Mouse (Mus musculus) C2C12 (cell line): ENCODE data around the gene Tmem63b. TPM values are rescaled to one million over a fixed set of nuclear protein-coding genes. Genes with fewer than 3 reads are reported as not detected.

Experiments
- H3K27me3 ChIP-seq: one replicate; pipeline ENCODE4 v1.6.1; 2011; ENCODE audit not compliant: control insufficient read depth, insufficient read depth, insufficient read length
- H3K36me3 ChIP-seq: one replicate; pipeline ENCODE4 v1.6.1; 2011; ENCODE audit not compliant: control insufficient read depth, insufficient read depth
- H3K4me3 ChIP-seq: one replicate; pipeline ENCODE4 v1.5.1; 2011; ENCODE audit warnings: mild to moderate bottlenecking, control low read depth; ENCODE audit not compliant: poor library complexity, insufficient read depth, severe bottlenecking
- H3K79me2 ChIP-seq: one replicate; pipeline ENCODE4 v1.6.1; 2011; ENCODE audit not compliant: control insufficient read depth, insufficient read depth
- H3K79me3 ChIP-seq: one replicate; pipeline ENCODE4 v1.6.1; 2011; ENCODE audit warnings: low read depth, control low read depth
- H3ac ChIP-seq: one replicate; pipeline ENCODE3; 2011; ENCODE audit warnings: low read depth; ENCODE audit not compliant: control insufficient read depth, insufficient read length
- CEBPB ChIP-seq: IDR thresholded peaks from one replicate; pipeline ENCODE4 v1.6.1; 2011; ENCODE audit warnings: low read depth, mild to moderate bottlenecking, control low read depth, moderate library complexity
- CTCF ChIP-seq: IDR thresholded peaks from one replicate; pipeline ENCODE4 v1.5.1; 2011; ENCODE audit not compliant: control insufficient read depth, insufficient read depth, insufficient read length
- FOSL1 ChIP-seq: IDR thresholded peaks from one replicate; pipeline ENCODE4 v1.8.0; 2011; ENCODE audit warnings: mild to moderate bottlenecking, low read length; ENCODE audit not compliant: poor library complexity, insufficient read depth, severe bottlenecking
- MAX ChIP-seq: IDR thresholded peaks from one replicate; pipeline ENCODE4 v1.6.1; 2011; ENCODE audit warnings: mild to moderate bottlenecking, control low read depth
- MYOD1 ChIP-seq: IDR thresholded peaks from one replicate; pipeline ENCODE4 v1.6.1; 2011; ENCODE audit warnings: low read depth; ENCODE audit not compliant: control insufficient read depth, insufficient read length
- MYOG ChIP-seq: IDR thresholded peaks from one replicate; pipeline ENCODE4 v1.6.1; 2011; ENCODE audit not compliant: control insufficient read depth, insufficient read length; ENCODE audit errors: extremely low read depth
- USF1 ChIP-seq: IDR thresholded peaks from one replicate; pipeline ENCODE4 v1.6.1; 2011; ENCODE audit warnings: low read depth, mild to moderate bottlenecking, control low read depth, moderate library complexity
- polyA plus RNA-seq: library from polyadenylated mRNA; unstranded; fragments of >200 nt; fragmentation: generic; extraction: Trizol; gene quantifications from one replicate; pipeline ENCODE4 v1.2.1, GENCODE M21; 2012; ENCODE audit warnings: missing spikeins

Gene Tmem63b
- polyA plus RNA-seq, 1 experiment, result 54.3 TPM

DNA sequence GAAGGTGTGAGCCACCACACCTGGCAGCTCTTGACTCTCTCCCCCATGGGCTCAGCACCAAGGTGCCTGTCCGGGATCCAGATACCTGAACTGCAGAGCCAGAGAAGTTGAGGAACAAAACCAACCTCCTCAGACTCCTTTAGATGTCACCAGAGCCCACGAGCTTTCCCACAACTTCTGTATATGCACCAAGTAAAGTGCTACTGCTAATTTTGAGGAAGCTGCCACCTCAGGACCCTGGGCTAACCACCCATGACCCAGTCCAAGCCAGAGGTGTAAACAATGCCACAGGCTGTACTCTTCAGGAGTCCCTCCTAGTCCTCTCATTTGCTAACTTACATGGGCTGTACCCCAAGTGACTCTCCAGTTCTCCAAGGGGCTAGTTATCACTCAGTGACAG lies 14.1 kb downstream of the Tmem63b start:
- no peak overlapping the region for H3ac ChIP-seq
- H3K36me3 ChIP-seq, result peaks cover 42% of the 10 kb centered on the region
- no peaks in the 10 kb centered on the region for H3K79me3 ChIP-seq
- TF ChIP-seq MAX (no peak), CTCF (no peak), MYOD1 (no peak), MYOG (no peak), FOSL1 (no peak), CEBPB (no peak), USF1 (no peak)
- H3K4me3 ChIP-seq, result no peak overlapping the region
- no peaks in the 10 kb centered on the region for H3K79me2 ChIP-seq
- no peaks in the 10 kb centered on the region for H3K27me3 ChIP-seq

DNA sequence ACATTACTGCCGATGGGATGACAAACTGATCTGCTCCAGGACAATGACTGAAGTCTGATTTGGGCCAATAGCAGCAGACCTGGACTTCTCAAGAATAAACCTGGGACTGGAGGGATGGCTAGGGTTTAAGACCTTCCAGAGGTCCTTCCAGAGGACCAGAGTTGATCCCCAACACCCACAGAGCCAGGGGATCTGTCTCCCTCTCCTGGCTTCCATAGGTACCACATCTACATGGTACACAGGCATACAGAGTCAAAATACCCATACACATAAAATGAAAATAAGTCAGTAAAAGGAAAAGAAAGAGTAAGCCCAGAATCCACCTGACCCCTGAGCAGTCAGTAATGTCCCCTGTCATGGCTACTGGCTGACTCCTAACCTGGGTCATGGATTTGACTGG lies 14.9 kb downstream of the Tmem63b start:
- no peak overlapping the region for H3ac ChIP-seq
- H3K79me3 ChIP-seq, result no peaks in the 10 kb centered on the region
- no peak overlapping the region for H3K4me3 ChIP-seq
- peaks cover 42% of the 10 kb centered on the region for H3K36me3 ChIP-seq
- H3K79me2 ChIP-seq, result no peaks in the 10 kb centered on the region
- TF ChIP-seq MAX (no peak), CEBPB (no peak), CTCF (no peak), USF1 (no peak), FOSL1 (no peak), MYOD1 (no peak), MYOG (no peak)
- H3K27me3 ChIP-seq, result no peaks in the 10 kb centered on the region

DNA sequence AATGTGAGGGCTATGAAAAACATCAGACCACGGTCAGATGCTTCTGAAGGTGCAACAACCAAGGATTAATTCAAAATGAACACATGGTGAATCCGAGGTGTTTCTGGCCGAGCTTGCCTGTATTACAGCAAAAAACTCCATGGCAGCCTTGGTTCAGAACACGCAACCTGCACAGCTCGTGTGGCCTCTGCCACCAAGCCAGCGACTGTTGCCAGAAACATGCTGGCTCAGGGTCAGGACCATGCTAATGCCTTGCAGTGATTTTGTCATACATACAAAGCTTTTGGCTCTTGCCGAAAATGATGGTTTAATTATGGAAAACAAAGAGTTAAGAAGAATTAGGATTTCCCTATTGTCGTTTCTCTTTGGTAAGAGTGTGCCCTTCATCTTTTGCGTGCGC lies 18.7 kb downstream of the Tmem63b start:
- no peak for TF ChIP-seq MYOD1
- no peak for TF ChIP-seq CEBPB
- no peak for TF ChIP-seq MYOG
- no peak for TF ChIP-seq FOSL1
- TF ChIP-seq CTCF, result no peak
- TF ChIP-seq MAX, result no peak
- TF ChIP-seq USF1, result no peak
- no peaks in the 10 kb centered on the region for H3K27me3 ChIP-seq
- no peak overlapping the region for H3K4me3 ChIP-seq
- H3ac ChIP-seq, result no peak overlapping the region
- H3K79me2 ChIP-seq, result no peaks in the 10 kb centered on the region
- peaks cover 46% of the 10 kb centered on the region for H3K36me3 ChIP-seq
- no peaks in the 10 kb centered on the region for H3K79me3 ChIP-seq

DNA sequence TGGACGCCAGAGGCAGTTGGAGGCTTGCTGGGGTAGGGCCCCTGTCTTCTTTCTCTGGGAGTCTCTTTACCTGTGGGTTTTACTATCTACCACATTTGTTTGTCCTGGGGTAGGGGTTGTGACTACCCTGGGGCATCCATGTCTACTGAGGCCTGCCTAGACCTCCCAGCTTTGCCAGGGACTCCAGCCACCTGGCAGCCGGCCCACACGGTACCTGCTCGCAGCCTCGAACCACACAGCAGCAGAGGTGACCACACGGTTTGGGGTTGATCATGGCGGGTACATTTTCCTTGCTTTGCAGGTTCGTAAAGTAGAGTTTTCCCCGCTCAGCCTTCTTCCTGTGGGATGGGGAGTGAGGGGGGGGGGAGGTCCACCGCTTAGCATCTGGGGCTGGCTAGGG lies 19.2 kb downstream of the Tmem63b start:
- no peaks in the 10 kb centered on the region for H3K79me3 ChIP-seq
- peaks cover 44% of the 10 kb centered on the region for H3K36me3 ChIP-seq
- TF ChIP-seq USF1, result no peak
- no peak for TF ChIP-seq MAX
- no peak for TF ChIP-seq MYOD1
- TF ChIP-seq CEBPB, result no peak
- TF ChIP-seq FOSL1, result no peak
- TF ChIP-seq MYOG, result no peak
- TF ChIP-seq CTCF, result no peak
- no peaks in the 10 kb centered on the region for H3K27me3 ChIP-seq
- no peak overlapping the region for H3K4me3 ChIP-seq
- H3K79me2 ChIP-seq, result no peaks in the 10 kb centered on the region
- no peak overlapping the region for H3ac ChIP-seq

DNA sequence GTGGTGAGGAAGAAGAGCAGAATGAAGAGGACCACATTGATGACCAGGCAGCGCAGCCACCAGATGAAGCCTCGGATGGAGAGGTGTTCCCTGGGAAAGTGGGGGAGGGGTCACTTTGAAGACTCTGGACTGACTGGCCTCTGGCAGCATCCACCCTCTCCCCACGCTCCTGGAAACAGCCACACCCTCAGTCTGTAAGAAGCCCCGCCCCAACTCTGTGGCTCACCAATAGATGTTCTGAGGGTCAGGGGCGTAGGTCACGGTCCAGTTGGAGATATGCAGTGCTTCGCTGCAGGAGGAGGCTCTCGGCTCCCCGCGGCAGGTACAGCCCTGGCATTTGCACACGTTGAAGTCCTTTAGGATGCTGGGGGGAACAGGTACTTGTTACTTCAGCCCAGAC lies 20.6 kb downstream of the Tmem63b start:
- Histone ChIP-seq H3K36me3 (peaks cover 48% of the 10 kb centered on the region), H3K4me3 (no peak overlapping the region), H3K79me3 (no peaks in the 10 kb centered on the region), H3K79me2 (no peaks in the 10 kb centered on the region), H3K27me3 (no peaks in the 10 kb centered on the region), H3ac (no peak overlapping the region)
- no peak for TF ChIP-seq MAX
- no peak for TF ChIP-seq USF1
- no peak for TF ChIP-seq MYOG
- TF ChIP-seq CEBPB, result no peak
- no peak for TF ChIP-seq FOSL1
- TF ChIP-seq CTCF, result no peak
- no peak for TF ChIP-seq MYOD1

DNA sequence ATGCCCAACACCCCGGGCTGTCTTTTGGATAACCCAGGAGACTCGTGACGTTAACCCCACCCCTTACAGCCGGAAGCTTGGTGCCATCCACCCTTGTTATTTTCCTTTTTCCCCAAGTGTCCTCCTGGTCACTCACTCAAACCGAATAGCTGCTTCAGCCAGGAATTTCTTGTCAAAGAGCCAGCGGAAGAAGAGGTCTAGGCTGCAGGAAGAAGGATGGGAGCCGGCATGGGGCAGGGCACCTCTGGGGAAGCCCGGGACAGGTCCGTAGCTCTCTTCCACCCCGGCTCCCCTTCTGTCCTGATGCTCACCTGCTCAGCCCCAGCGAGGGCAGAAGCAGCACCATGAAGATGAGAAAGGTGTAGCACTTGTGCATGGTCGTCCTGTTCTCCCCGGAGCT lies 22.1 kb downstream of the Tmem63b start:
- Histone ChIP-seq H3K79me3 (no peaks in the 10 kb centered on the region), H3K27me3 (no peaks in the 10 kb centered on the region), H3K79me2 (no peaks in the 10 kb centered on the region), H3ac (no peak overlapping the region), H3K36me3 (peaks cover 40% of the 10 kb centered on the region), H3K4me3 (no peak overlapping the region)
- no peak for TF ChIP-seq MYOD1
- no peak for TF ChIP-seq CEBPB
- no peak for TF ChIP-seq FOSL1
- TF ChIP-seq CTCF, result no peak
- TF ChIP-seq MYOG, result no peak
- no peak for TF ChIP-seq USF1
- TF ChIP-seq MAX, result no peak
